Mouse (Mus musculus) left cerebral cortex, postnatal 4 days (tissue): ENCODE data around the gene Msrb1. TPM values are rescaled to one million over a fixed set of nuclear protein-coding genes. Genes with fewer than 3 reads are reported as not detected.
"Not testable (repeated sequence)": the region's sequence is repeated elsewhere in the genome, so short reads cannot be mapped to it uniquely, and the experiment has no call there.

Source experiments
- DNase-seq: peaks from one replicate; pipeline ENCODE4 v3.0.0-alpha.2; 2022
- intact Hi-C: fragments of 180-260 bp; cut with DNase I; formaldehyde crosslinking; loops from one replicate; pipeline ENCODE4 v1.15.1; 2025
- total RNA-seq, 2 experiments: library from RNA; stranded (reverse); gene quantifications; 2 replicates each; pipeline ENCODE4 v1.2.3; 2021

Msrb1 gene
- total RNA-seq, 2 experiments from 2014 or later: 36.6 to 42.7 TPM

- intact Hi-C loops, DNase-seq: not testable (repeated sequence)
These were observed 17.5 kb upstream of the Msrb1 start for GRCm38 (mm10) chr17:24718938-24719337.

GRCm38 (mm10) chr17:24719494-24720222 lies 16.8 kb upstream of the Msrb1 start:
- DNase-seq: peak; percentile 99
- intact Hi-C loops: no loop called here

GRCm38 (mm10) chr17:24720616-24721015 lies 15.8 kb upstream of the Msrb1 start:
- DNase-seq, intact Hi-C loops: not testable (repeated sequence)

GRCm38 (mm10) chr17:24721383-24721955 lies 15.0 kb upstream of the Msrb1 start:
- DNase-seq, intact Hi-C loops: not testable (repeated sequence)

GRCm38 (mm10) chr17:24722220-24722924 lies 14.1 kb upstream of the Msrb1 start:
- intact Hi-C loops: no loop called here
- DNase-seq: no peak

GRCm38 (mm10) chr17:24723122-24723880 lies 13.1 kb upstream of the Msrb1 start:
- intact Hi-C loops: no loop called here

GRCm38 (mm10) chr17:24723881-24724180 lies 12.6 kb upstream of the Msrb1 start:
- intact Hi-C loops: no loop called here
- DNase-seq: no peak

More at GRCm38 (mm10) chr17:24723122-24723880, 13.1 kb upstream of the Msrb1 start:
- no peak for DNase-seq

- DNase-seq: peak; percentile 99
- intact Hi-C loops: no loop called here
These were observed 12.3 kb upstream of the Msrb1 start, which contains the start of gene Ndufb10 for GRCm38 (mm10) chr17:24724184-24724583. Gene Ndufb10, minus strand, starts transcription at chr17:24724478.

GRCm38 (mm10) chr17:24725637-24726390 lies 10.6 kb upstream of the Msrb1 start:
- intact Hi-C loops: no loop called here
- DNase-seq: no peak

- intact Hi-C loops: no loop called here
- DNase-seq: no peak
These were observed 8.8 kb upstream of the Msrb1 start, which contains the start of gene Rpl3l for GRCm38 (mm10) chr17:24727618-24728017. Gene Rpl3l, plus strand, starts transcription at chr17:24727820.

GRCm38 (mm10) chr17:24728184-24728583 lies 8.3 kb upstream of the Msrb1 start:
- DNase-seq: no peak
- intact Hi-C loops: no loop called here

GRCm38 (mm10) chr17:24729067-24729466 lies 7.4 kb upstream of the Msrb1 start:
- intact Hi-C loops: no loop called here
- no peak for DNase-seq

- DNase-seq: no peak
- intact Hi-C loops: no loop called here
These were observed 5.7 kb upstream of the Msrb1 start for GRCm38 (mm10) chr17:24730787-24731186.

GRCm38 (mm10) chr17:24732233-24732935 lies 4.1 kb upstream of the Msrb1 start:
- intact Hi-C loops: no loop called here
- no peak for DNase-seq

GRCm38 (mm10) chr17:24733434-24734050 lies 2.9 kb upstream of the Msrb1 start:
- DNase-seq: no peak
- intact Hi-C loops: no loop called here

GRCm38 (mm10) chr17:24734513-24734912 lies 1.9 kb upstream of the Msrb1 start:
- DNase-seq: no peak
- intact Hi-C loops: no loop called here

GRCm38 (mm10) chr17:24735446-24735845 lies 996 bp upstream of the Msrb1 start:
- DNase-seq: no peak
- intact Hi-C loops: no loop called here

- intact Hi-C loops: no loop called here
- no peak for DNase-seq
These were observed 831 bp downstream of the Msrb1 start for GRCm38 (mm10) chr17:24737135-24737810.

GRCm38 (mm10) chr17:24738238-24738637 lies 1.8 kb downstream of the Msrb1 start:
- DNase-seq: no peak
- intact Hi-C loops: no loop called here
